Mouse (Mus musculus): ENCODE results near the gene Ripor1.
"Not testable (repeated sequence)": the region's sequence is repeated elsewhere in the genome, so short reads cannot be mapped to it uniquely, and the experiment has no call there.

- TF ChIP-seq ZNF384 (IDR thresholded peaks at IDR 0.05; ENCODE audit: low read depth, low read length), result peak; percentile 21; the same call in 1 of the 2 replicates
- not testable (repeated sequence) for TF ChIP-seq ZC3H11A (IDR thresholded peaks at IDR 0.05; ENCODE audit: borderline replicate concordance, low read depth, low read length); CHD2 (IDR thresholded peaks at IDR 0.05; ENCODE audit: low read depth, low read length); HCFC1 (IDR thresholded peaks at IDR 0.05; ENCODE audit: borderline replicate concordance, insufficient read depth, low read length); MAFK (IDR thresholded peaks at IDR 0.05; ENCODE audit: insufficient read depth, low read depth, low read length)
These were observed 2.5 kb upstream of the Ripor1 start for GRCm38 (mm10) chr8:105602540-105602939.
